Mouse (Mus musculus) lung, embryonic 14.5 days (tissue): ENCODE data around the gene Hbb-bt. TPM values are rescaled to one million over a fixed set of nuclear protein-coding genes. Genes with fewer than 3 reads are reported as not detected.

Experiments
- ATAC-seq: fragments of 200-750 bp; cut with Nextera tagmentation; 2 replicates; pipeline ENCODE4 v1.8.0; 2017; ENCODE audit warnings: mild to moderate bottlenecking, moderate TSS enrichment, moderate library complexity; ENCODE audit not compliant: insufficient read depth
- DNase-seq: peaks from one replicate; pipeline ENCODE4 v3.0.0-alpha.2; 2015
- H3K27ac ChIP-seq: fragments of 300-500 bp; sonication (generic); 2 replicates; pipeline ENCODE4 v1.5.1; 2014; ENCODE audit warnings: low read depth, mild to moderate bottlenecking, moderate library complexity
- H3K27me3 ChIP-seq: fragments of 300-500 bp; sonication (generic); 2 replicates; pipeline ENCODE4 v1.6.1; 2014; ENCODE audit warnings: low read length, control low read depth; ENCODE audit not compliant: insufficient read depth
- H3K36me3 ChIP-seq: fragments of 300-500 bp; sonication (generic); 2 replicates; pipeline ENCODE4 v1.6.1; 2014; ENCODE audit warnings: control low read depth; ENCODE audit not compliant: insufficient read depth
- H3K4me1 ChIP-seq: fragments of 300-500 bp; sonication (generic); 2 replicates; pipeline ENCODE4 v1.6.1; 2014; ENCODE audit warnings: antibody characterized with exemption, control low read depth; ENCODE audit not compliant: insufficient read depth
- H3K4me2 ChIP-seq: fragments of 300-500 bp; sonication (generic); 2 replicates; pipeline ENCODE4 v1.6.1; 2014; ENCODE audit warnings: mild to moderate bottlenecking
- H3K4me3 ChIP-seq: fragments of 300-500 bp; sonication (generic); 2 replicates; pipeline ENCODE4 v1.5.1; 2014; ENCODE audit warnings: low read depth, low read length
- H3K9ac ChIP-seq: fragments of 300-500 bp; sonication (generic); 2 replicates; pipeline ENCODE4 v1.6.1; 2014
- H3K9me3 ChIP-seq: fragments of 300-500 bp; sonication (generic); 2 replicates; pipeline ENCODE4 v1.6.1; 2016; ENCODE audit warnings: low read depth, low read length, control low read depth
- CTCF ChIP-seq: IDR thresholded peaks from 2 replicates; pipeline ENCODE4 v1.5.1; 2016; ENCODE audit warnings: antibody characterized with exemption, low read depth
- WGBS: fragments of 180-500 bp; shearing (Covaris S2); extraction: QIAGEN DNeasy Blood & Tissue Kit; methylation state at CpG from one replicate; pipeline ENCODE4 v1.1.7; 2014; 5-methylcytosine and 5-hydroxymethylcytosine counted together
- polyA plus RNA-seq: library from polyadenylated mRNA; unstranded; fragments of >200 nt; fragmentation: Nextera tagmentation; extraction: Ambion mirVana; gene quantifications from 2 replicates; pipeline ENCODE4 v1.2.1, GENCODE M21; 2014

The Hbb-bt gene
- 3,031 and 3,067 TPM in 2 replicates for polyA plus RNA-seq

- Histone ChIP-seq H3K36me3 (no peaks in the 10 kb centered on the region), H3K4me1 (no peaks in the 10 kb centered on the region), H3K27ac (no peak within 1 kb of the TSS), H3K4me2 (no peak within 1 kb of the TSS), H3K27me3 (no peaks in the 10 kb centered on the region), H3K4me3 (no peak within 1 kb of the TSS), H3K9ac (no peak within 1 kb of the TSS), H3K9me3 (no peaks in the 10 kb centered on the region)
- no peak for DNase-seq
- 67% methylated on average over 3 of the region's 3 CpGs for WGBS
- peak; percentile 62; the same call in 1 of the 2 replicates for ATAC-seq
- no peak for TF ChIP-seq CTCF
These were observed at the start of gene Hbb-bt for GRCm38 (mm10) chr7:103813766-103814165. Gene Hbb-bt (minus strand): TSS chr7:103813996.

DNA sequence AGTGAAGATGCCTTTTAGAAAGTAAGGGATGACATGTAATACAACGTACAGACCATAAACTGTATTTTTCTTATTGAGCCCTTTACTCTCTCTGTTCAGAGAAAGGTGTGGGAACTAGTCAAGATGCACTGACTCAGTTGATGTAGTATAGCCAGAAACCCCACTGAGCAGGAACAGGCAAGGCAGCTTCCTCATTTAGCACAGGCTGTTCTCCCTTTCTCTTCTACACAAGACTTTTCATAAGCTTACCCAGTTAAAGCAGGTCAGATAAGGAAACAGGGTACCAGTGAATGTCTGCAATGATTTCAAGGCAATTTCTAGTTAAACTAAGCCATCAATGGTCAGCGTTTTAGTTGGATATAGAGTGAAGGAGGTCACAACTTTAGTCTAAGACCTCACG, 47.7 kb upstream of the Hbb-bt start:
- H3K4me1 ChIP-seq = no peaks in the 10 kb centered on the region
- ATAC-seq (no peak), DNase-seq (no peak)
- H3K27me3 ChIP-seq = no peaks in the 10 kb centered on the region
- 61% methylated on average over 3 of the region's 3 CpGs for WGBS
- H3K36me3 ChIP-seq = no peaks in the 10 kb centered on the region
- no peak for TF ChIP-seq CTCF
- no peak overlapping the region; the same call in 1 of the 2 replicates for H3K27ac ChIP-seq
- H3K9ac ChIP-seq = no peak overlapping the region
- H3K9me3 ChIP-seq = no peaks in the 10 kb centered on the region
- no peak overlapping the region for H3K4me2 ChIP-seq
- H3K4me3 ChIP-seq = no peak overlapping the region

DNA sequence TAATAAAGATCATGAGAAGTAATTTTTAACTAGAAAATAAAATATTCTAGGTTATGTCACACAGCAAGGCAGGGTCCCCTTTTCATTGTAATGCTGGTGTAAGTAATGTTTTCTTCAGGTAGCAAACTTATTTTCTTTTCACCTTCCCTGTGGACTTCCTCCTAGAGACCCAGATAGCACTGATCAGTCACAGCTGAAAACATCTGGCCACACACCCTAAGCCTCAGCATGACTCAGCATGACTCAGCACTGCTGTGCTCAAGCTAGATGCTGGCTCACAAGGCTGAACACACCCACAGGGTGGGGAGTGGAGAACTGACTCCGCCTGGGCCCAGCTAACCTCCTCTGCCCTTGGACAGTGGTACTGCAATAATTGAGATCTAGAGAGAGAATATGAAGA, 47.1 kb upstream of the Hbb-bt start:
- no peak overlapping the region; the same call in 1 of the 2 replicates for H3K27ac ChIP-seq
- 42% methylated on average over 1 of the region's 1 CpGs for WGBS

GRCm38 (mm10) chr7:103859076-103859475, 45.3 kb upstream of the Hbb-bt start:
- H3K4me1 ChIP-seq = no peaks in the 10 kb centered on the region
- H3K9ac ChIP-seq = no peak overlapping the region
- 41% methylated on average over 2 of the region's 2 CpGs for WGBS
- no peaks in the 10 kb centered on the region for H3K36me3 ChIP-seq
- no peaks in the 10 kb centered on the region for H3K27me3 ChIP-seq
- H3K27ac ChIP-seq = no peak overlapping the region
- ATAC-seq (peak; percentile 66; the same call in 1 of the 2 replicates), DNase-seq (no peak)
- TF ChIP-seq CTCF = no peak
- no peak overlapping the region for H3K4me2 ChIP-seq
- H3K4me3 ChIP-seq = no peak overlapping the region
- H3K9me3 ChIP-seq = no peaks in the 10 kb centered on the region

More for the DNA sequence above, 47.1 kb upstream of the Hbb-bt start:
- no peak overlapping the region for H3K4me2 ChIP-seq
- H3K27me3 ChIP-seq = no peaks in the 10 kb centered on the region
- DNase-seq (peak; percentile 43), ATAC-seq (peak; percentile 75)
- H3K36me3 ChIP-seq = no peaks in the 10 kb centered on the region
- H3K4me3 ChIP-seq = no peak overlapping the region
- no peaks in the 10 kb centered on the region for H3K9me3 ChIP-seq
- no peak for TF ChIP-seq CTCF
- H3K4me1 ChIP-seq = no peaks in the 10 kb centered on the region
- no peak overlapping the region for H3K9ac ChIP-seq

GRCm38 (mm10) chr7:103854669-103855068, 40.9 kb upstream of the Hbb-bt start:
- Histone ChIP-seq H3K36me3 (no peaks in the 10 kb centered on the region), H3K4me3 (no peak overlapping the region), H3K4me2 (no peak overlapping the region), H3K4me1 (no peaks in the 10 kb centered on the region), H3K9ac (no peak overlapping the region), H3K9me3 (no peaks in the 10 kb centered on the region), H3K27me3 (no peaks in the 10 kb centered on the region), H3K27ac (no peak overlapping the region)
- TF ChIP-seq CTCF = no peak
- WGBS = 47% methylated on average over 1 of the region's 1 CpGs
- DNase-seq (no peak), ATAC-seq (no peak)

GRCm38 (mm10) chr7:103853090-103853489, 39.3 kb upstream of the Hbb-bt start, which contains the start of gene Hbb-y:
Gene Hbb-y (minus strand): TSS chr7:103853216.
- no peak for DNase-seq
- no peak within 1 kb of the TSS for H3K4me2 ChIP-seq
- no peaks in the 10 kb centered on the region for H3K36me3 ChIP-seq
- no peak within 1 kb of the TSS for H3K27ac ChIP-seq
- H3K4me1 ChIP-seq = no peaks in the 10 kb centered on the region
- no peak for TF ChIP-seq CTCF
- no peaks in the 10 kb centered on the region for H3K27me3 ChIP-seq
- ATAC-seq = no peak
- H3K9ac ChIP-seq = no peak within 1 kb of the TSS
- no peak within 1 kb of the TSS for H3K4me3 ChIP-seq
- no peaks in the 10 kb centered on the region for H3K9me3 ChIP-seq
- WGBS = 62% methylated on average over 2 of the region's 2 CpGs

DNA sequence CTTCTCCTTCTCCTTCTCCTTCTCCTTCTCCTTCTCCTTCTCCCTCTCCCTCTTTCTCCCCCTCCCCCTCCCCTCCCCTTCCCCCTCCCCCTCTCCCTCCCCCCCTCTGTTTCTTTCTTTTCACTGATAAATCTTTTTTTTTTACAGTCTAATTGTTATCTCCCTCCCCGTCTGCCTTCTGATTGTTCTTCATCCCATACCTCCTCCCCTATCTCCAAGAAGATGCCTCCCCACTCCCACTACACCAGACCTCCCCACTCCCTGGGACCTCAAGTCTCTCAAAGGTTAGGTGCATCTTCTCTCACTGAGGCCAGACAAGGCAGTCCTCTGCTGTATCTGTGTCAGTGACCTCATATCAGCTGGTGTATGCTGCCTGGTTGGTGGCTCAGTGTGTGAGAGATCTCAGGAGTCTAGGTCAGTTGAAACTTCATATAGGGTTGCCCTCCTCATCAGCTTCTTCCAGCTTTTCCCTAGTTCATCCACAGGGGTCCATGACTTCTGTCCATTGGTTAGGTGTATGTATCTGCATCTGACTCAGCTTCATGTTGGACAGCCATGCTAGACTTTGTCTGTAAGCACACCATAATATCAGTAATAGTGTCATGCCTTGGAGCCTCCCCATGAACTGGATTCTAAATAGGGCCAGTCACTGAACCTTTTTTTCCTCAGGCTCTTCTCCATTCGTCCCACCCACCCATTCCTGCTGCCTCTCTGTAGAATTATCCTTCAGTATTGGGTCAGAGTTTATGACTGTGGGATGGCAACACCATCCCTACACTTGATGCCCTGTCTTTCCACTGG, 30.9 kb upstream of the Hbb-bt start:
- no peak overlapping the region for H3K4me2 ChIP-seq
- TF ChIP-seq CTCF = no peak
- DNase-seq (no peak), ATAC-seq (no peak)
- H3K27me3 ChIP-seq = no peaks in the 10 kb centered on the region
- no peak overlapping the region for H3K27ac ChIP-seq
- H3K4me3 ChIP-seq = no peak overlapping the region
- WGBS = 42% methylated on average over 2 of the region's 2 CpGs
- no peaks in the 10 kb centered on the region for H3K9me3 ChIP-seq
- no peaks in the 10 kb centered on the region for H3K4me1 ChIP-seq
- no peaks in the 10 kb centered on the region for H3K36me3 ChIP-seq
- no peak overlapping the region for H3K9ac ChIP-seq
